Mouse (Mus musculus) skeletal muscle tissue, adult 2 months (tissue): ENCODE results near the gene Sept9.
"Not testable (repeated sequence)": the region's sequence is repeated elsewhere in the genome, so short reads cannot be mapped to it uniquely, and the experiment has no call there.

ENCODE experiments used
- DNase-seq: peaks from one replicate; pipeline ENCODE4 v3.0.0-alpha.2; 2012; ENCODE audit warnings: low read depth, low spot score

Sept9 gene

GRCm38 (mm10) chr11:117325468-117326139 lies 126.1 kb downstream of the Sept9 start:
- DNase-seq, result no peak

DNA sequence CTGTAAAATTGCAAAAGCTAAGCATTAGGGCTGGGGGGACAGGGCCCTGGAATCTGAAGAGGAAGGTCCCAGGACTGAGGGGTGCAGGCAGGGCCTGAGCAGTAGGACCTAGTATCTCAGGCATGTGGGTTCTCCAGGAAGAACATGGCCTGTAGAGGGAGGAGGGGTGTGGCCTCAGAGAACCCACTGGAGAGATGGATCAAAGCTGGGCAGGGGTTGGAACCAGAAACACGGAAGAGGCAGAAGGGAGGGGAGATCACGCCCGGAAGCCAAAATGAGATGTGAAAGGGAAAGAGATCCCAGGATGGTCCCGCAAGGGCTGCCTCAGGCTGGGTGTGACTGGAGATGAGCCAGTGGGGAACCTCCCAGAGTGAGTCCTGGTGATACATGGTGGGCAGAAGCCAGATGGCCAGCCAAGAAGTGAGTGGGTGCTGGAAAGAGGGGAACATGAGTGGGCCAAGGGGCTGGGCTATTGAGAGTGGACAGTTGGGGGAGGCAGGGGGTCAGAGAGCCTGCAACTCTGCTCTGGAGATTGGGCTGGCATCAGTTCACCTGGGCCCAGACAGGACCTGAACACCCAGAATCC lies 126.8 kb downstream of the Sept9 start:
- no peak for DNase-seq

DNA sequence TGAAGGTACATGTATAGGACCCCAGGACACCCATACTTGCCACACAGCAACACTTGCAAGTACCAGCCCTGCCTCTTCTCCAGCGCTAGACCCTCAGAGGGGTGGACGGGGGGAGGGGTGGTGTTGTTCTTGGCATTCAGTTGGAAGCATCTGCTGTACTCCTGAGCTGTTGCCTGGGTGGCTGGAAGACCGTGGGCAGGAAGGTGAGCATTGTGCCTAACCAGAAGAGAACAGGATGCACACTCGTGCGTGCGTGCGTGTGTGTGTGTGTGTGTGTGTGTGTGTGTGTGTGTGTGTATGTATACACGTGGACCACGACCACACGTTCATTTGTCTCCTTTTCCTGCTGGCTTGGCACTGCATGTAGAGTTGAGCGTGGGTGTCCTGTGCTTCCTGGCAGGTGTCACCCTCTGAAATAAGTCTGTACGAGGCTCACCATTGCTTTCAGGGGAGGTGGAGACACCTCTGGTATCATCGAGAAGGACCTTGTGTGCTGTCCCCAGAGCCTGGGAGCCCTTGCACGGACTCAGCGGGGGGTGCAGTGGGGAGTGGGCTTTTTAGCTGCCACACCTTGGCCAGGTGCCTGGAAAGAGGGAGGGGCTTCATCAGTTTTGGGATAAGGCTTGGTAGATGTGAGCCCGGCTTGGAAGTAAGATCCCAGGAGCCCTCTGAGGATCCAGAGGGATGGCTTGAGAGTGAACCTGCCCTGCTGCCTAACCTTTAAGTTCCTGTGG lies 127.6 kb downstream of the Sept9 start:
- no peak for DNase-seq

GRCm38 (mm10) chr11:117327633-117328032 lies 128.2 kb downstream of the Sept9 start:
- no peak for DNase-seq

DNA sequence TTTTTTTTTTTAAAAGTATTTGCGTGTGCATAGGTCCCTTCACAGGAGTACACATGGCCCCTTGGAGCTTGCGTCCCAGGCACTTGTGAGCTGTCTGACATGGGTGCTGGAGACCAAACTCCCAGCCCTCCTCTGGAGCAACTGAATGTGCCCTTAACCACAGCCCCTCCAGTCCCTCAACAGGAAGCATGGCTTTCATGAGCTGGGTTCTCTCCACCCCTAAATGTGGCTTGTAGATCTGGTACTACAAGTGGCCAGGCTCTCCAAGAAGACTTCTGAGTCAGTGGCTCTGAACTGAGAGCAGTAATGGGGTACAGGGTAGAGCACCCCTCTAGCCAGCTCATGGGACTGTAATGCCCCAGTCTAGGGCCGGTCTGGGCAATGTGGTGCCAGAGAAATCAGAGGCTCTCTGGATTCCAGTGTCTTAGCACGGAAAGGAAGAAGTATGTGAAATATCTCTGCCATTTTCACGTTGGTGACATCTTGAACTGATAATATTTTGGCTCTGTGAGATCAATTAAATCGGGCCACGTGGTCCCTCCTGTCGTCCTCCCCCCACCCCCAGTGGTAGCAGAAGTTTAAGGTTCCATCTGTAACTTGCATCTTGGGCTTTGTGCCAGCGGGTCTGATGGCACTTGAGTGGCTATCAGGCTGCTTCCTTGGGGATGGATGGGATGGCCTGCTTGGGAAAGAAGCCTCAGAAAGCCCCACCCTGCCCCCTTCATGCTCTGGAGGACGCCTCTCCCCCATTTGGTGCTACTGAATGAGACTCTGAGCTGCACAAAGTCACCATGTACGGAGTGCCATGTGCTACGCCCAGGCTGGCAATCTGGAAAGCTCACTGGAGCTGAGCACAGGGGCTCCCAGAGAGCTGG lies 130.9 kb downstream of the Sept9 start:
- DNase-seq, result no peak

DNA sequence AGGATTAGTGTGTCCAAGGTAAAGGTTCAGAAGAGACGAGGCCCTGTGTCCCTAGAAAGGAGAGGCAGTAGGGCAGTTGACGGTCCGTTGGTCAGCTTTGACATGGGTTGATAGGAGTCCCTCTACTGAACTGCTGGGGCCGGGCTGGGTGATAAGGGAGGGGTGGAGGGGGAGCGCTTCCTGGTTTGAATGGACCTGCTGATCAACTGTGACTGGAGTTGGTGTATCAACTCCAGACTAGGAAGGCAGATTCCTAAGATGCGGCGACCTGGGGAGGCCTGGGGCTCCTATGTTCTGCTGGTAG lies 131.4 kb downstream of the Sept9 start:
- DNase-seq, result no peak

GRCm38 (mm10) chr11:117331361-117332241 lies 132.1 kb downstream of the Sept9 start:
- DNase-seq, result no peak

DNA sequence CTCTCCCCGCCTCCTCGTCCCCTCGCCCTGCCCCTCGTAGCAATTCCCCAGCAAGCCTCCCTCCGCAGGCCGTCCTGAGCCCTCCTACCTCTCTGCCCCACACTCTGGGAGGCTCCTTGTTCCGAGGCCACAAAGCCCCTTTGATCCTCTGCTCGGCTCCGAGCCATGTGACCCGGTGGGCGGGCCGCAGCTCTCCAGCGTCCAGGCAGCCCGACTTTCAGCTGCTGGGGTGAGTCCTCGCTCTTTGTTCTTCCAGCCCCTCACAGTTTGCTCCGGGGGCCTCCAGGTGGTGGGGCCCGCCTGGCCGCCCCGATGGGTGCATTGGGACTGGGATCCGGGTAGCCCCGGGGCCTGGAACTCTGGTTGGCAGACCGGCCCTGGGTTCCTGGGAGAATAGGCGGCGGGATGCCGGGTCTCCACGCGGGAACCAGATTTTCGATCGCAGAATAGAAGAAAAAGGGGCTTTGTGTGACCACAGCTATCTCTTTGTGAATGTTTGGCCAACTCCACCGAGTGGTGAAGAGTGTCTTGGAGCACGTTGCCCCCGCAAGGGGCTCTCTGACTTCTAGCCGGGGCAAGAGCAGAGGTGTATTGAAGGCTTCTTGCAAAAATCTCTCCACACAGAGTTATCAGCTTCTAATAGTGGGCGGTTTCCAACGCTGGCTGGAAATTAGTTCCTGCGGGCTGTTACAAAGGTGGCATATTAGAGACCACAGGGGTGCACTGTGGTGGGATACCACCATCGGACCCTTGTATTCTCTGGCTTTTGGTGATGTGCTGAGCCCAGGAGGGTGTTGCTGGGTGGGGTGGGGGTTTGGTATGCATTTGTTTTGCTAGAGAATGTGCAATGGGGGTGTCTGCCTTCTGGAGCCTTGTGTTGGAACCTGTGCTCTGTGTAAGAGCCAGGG lies 133.0 kb downstream of the Sept9 start:
- DNase-seq, result no peak

DNA sequence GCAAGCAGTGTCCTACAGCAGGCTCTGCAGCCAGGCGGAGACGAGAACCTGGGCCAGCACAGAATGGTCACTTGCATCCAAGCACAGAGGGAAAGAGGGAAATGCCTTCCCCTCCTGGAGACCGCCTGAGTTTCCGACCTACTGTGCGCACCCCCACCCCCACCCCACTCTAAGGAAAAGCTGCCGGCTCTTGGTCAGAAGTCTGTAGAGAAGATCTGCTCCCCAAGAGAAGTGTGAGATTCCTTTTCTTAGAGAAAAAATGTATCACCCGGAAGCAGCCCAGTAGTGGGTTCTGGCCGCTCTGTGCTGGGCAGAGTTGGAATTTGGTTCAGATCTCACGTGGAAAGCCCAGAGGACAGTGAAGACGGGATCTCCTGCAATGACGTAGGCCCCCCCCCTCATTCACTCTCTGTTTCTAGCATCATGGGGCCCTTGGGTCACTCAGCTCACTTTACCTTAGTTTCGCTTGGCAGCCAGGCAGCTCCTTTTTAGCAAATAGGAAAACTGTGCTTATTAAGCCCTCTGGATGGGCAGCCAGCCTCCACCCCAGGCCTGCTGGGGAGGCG lies 133.8 kb downstream of the Sept9 start:
- DNase-seq, result no peak

DNA sequence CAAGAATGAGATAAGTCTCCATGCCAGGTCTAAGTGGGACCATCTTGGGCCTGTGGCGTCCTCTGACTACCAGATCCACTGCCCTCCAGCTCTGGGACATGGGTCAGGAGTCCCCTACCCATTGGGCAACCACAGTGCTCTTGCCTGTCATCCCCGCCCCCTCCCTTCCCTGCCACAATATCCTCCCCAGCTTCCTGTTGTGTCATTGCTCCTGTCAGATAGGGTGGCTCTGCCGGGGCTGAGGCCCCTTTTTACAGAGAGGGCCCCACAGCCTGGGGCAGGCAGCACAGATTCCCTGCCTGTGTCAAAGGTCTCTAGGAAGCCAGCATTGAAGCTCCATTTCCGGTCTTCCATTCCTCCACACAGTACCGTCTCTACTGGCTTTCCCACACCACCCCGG lies 134.6 kb downstream of the Sept9 start:
- DNase-seq, result no peak

DNA sequence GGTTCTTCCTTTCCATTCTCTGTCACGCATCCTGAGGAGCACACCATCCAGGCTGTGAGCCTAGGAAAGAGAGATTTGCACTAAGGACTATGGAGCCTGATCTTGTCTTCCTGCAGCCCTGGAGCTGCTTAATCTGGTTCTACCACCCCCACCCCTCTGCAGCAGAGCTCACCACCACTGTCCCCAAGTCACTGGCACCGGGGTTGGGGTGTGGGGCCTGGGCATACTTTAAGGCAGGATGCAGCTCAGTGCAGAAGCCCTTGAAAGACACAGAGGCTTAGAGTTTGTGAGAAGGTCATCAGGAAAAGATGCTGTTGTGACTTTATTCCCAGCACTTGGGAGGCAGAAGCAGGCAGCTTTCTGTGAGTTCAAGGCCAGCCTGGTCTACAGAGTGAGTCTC lies 135.7 kb downstream of the Sept9 start:
- DNase-seq, result no peak

DNA sequence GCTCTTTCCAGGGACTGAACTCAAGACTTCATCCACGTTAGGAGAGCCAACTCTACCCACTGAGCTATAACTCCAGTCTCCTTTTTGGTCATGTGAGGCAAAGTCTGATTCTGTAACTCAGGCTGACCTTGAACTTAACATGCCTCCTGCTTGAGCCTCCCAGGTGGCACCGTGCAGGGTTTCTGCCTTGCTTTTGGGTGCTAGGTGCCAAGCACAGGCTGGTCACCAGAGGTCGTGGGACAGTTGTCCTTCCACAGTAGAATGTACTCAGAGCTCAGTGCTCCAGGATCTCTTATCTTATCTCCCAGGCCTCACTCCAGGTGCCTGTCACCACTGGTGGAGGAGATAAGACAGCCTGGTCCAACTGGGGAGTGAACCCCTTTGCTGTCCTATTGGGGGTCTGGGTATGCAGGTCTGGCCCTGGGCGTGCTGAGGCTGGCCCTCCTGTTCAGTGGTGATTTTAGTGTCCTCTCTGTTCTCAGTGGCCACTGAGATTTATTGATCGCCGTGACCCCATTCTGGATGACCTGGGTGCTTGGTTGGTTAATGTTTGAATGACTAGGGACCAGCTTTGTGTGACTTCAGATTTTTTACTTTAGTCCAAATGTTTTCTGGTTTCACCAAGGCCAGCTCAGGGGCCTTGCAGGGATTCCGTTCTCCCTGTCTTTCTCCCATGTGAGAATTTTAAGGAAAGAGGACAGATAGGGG lies 136.8 kb downstream of the Sept9 start:
- no peak for DNase-seq

DNA sequence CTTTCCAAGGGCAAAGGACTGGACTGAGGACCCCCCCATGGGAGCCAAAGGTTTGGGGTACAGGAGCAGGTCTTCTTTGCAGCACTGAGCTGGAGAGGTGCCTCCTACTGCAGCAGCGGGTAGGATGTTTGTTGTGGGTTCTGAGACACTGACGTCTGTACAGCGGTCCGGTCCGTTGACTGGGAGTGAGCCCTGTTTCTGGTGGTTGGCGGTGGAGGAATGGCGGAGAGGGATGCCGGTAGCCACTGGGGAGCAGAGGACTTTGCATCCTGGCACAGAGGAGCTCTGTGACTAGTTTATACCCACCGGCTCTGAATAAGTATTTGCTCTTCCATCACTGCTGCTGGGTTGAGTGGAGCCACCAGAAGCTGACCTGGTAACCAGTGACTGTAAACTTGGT lies 138.3 kb downstream of the Sept9 start:
- no peak for DNase-seq

DNA sequence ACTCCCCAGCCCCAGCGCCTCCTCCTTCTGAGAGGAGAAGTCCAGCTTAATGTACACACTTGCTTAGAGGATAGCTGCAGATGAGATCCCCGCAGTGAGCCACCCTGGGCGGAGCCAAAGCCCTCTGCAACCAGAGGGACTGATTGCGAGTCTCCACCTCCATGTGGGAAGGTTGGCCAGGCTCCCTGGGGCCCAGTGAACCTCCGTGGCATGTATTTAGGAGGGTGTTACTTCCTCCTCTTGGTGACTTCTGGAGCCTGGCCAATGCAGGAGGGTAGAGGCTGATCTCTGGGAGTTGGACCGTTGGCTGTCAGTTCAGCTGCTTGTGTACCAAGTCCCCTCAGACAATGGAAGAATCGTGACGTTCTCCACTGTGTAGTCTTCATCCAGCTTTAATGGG lies 139.0 kb downstream of the Sept9 start:
- no peak for DNase-seq

DNA sequence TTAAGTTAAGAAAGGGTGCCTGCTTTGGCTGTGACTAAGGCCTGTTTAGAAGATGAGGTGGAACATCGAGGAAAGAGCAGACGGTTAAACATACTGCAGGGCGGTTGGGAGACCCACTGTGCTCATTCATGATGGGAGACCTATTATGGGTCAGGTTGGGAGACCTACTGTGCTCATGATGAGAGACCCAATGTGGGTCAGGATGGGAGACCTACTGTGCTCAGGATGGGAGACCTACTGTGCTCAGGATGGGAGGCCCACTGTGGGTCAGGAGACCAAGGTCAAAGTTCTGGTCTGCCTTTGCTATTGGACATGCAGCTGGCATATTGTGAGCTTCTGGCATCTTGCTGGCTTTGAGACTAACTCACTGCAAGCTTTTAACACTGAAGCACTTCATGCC lies 139.6 kb downstream of the Sept9 start:
- DNase-seq, result no peak

GRCm38 (mm10) chr11:117341218-117341617 lies 141.8 kb downstream of the Sept9 start:
- DNase-seq, result no peak

DNA sequence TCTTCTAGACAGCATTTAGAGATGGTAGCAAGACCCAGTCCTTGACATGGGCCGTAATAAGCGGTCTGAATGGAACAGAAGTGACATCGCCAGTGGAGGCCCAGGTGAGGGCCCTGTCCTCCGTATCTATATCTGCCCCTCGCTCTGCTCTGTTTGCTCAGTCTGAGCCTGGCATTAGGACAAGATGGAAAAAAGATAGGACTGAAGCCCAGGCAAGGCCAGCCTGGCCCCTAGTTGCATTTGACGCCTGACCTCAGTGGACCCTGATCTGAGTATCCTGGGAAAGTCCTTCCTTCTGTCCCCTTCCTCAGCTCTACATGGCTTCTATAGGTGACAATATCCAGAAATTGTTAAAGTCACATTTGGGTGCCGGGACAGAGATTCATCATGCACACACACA lies 142.6 kb downstream of the Sept9 start:
- DNase-seq, result no peak

DNA sequence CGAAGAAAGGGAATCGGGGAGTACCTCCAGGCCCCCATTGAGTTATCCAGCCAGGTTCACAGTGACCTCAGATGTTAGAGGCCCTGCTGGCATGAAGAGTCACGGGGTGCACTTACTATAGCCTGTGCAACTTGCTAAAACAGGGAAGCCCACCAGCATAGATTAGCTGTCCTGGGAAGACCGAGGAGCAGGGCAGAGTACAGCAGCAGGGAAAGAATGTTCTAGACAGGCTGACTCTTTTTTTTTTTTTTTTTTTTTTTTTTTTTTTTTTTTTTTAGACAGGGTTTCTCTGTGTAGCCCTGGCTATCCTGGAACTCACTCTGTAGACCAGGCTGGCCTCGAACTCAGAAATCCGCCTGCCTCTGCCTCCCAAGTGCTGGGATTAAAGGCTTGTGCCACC lies 143.0 kb downstream of the Sept9 start:
- not testable (repeated sequence) for DNase-seq

- DNase-seq, result no peak
These were observed 144.3 kb downstream of the Sept9 start for GRCm38 (mm10) chr11:117343800-117344199.
